Mouse (Mus musculus) MEL (cell line): Measurements from ENCODE around the gene Vmn2r98. TPM values are rescaled to one million over a fixed set of nuclear protein-coding genes. Genes with fewer than 3 reads are reported as not detected.

Experiments used
- DNase-seq: peaks from one replicate; pipeline ENCODE4 v3.0.0; 2011; ENCODE audit warnings: low read depth, low spot score
- H3K27ac ChIP-seq: 2 replicates; pipeline ENCODE4 v1.5.1; 2012; ENCODE audit warnings: low read depth, mild to moderate bottlenecking, control low read depth, low read length, moderate library complexity; ENCODE audit not compliant: control insufficient read depth
- H3K27me3 ChIP-seq, 2 experiments: fragments of 150-350 bp in 1 of 2; sonication (generic) in 1 of 2; 2 replicates each; pipeline ENCODE4 v1.6.1; 2012; ENCODE audit warnings: low read length in 2 of 2, mild to moderate bottlenecking in 2 of 2, improper control_type of control experiment in 1 of 2, moderate library complexity in 1 of 2; ENCODE audit not compliant: insufficient read depth in 2 of 2, control insufficient read depth in 1 of 2
- H3K36me3 ChIP-seq, 2 experiments: 2 replicates each; pipeline ENCODE4 v1.6.1; 2012 to 2014; ENCODE audit warnings: low read length in 2 of 2, improper control_type of control experiment in 1 of 2, inconsistent platforms in 1 of 2, mild to moderate bottlenecking in 1 of 2; ENCODE audit not compliant: insufficient read depth in 2 of 2, control insufficient read depth in 1 of 2
- H3K4me1 ChIP-seq, 2 experiments: fragments of 150-350 bp in 1 of 2; sonication (generic) in 1 of 2; 2 replicates each; pipeline ENCODE4 v1.6.1; 2012; ENCODE audit warnings: low read length in 2 of 2, improper control_type of control experiment in 1 of 2, mild to moderate bottlenecking in 1 of 2; ENCODE audit not compliant: insufficient read depth in 2 of 2, control insufficient read depth in 1 of 2
- H3K4me3 ChIP-seq, 2 experiments: fragments of 150-350 bp in 1 of 2; sonication (generic) in 1 of 2; 2 replicates each; pipeline ENCODE4 v1.5.1; 2012; ENCODE audit warnings: low read depth in 2 of 2, low read length in 2 of 2, mild to moderate bottlenecking in 2 of 2, moderate library complexity in 2 of 2, control low read depth in 1 of 2, improper control_type of control experiment in 1 of 2; ENCODE audit not compliant: control insufficient read depth in 1 of 2, insufficient read depth in 1 of 2
- H3K79me2 ChIP-seq: 2 replicates; pipeline ENCODE4 v1.6.1; 2012; ENCODE audit warnings: mild to moderate bottlenecking, low read length, moderate library complexity; ENCODE audit not compliant: control insufficient read depth, poor library complexity, insufficient read depth
- H3K9ac ChIP-seq: 2 replicates; pipeline ENCODE4 v1.6.1; 2012; ENCODE audit warnings: low read depth, mild to moderate bottlenecking, control low read depth, low read length, moderate library complexity; ENCODE audit not compliant: control insufficient read depth, poor library complexity, severe bottlenecking
- H3K9me3 ChIP-seq: fragments of 150-350 bp; sonication (generic); replicated peaks from 2 replicates; pipeline ENCODE4 v1.6.1; 2012; ENCODE audit warnings: mild to moderate bottlenecking, low read length, improper control_type of control experiment, moderate library complexity; ENCODE audit not compliant: insufficient read depth
- BHLHE40 ChIP-seq: IDR thresholded peaks from 2 replicates; pipeline ENCODE4 v1.6.1; 2012; ENCODE audit warnings: low read depth, mild to moderate bottlenecking, inconsistent platforms, low read length, improper control_type of control experiment, borderline replicate concordance
- E2F4 ChIP-seq: IDR thresholded peaks from 2 replicates; pipeline ENCODE4 v1.6.1; 2011; ENCODE audit warnings: low read depth, low read length, improper control_type of control experiment, borderline replicate concordance
- HCFC1 ChIP-seq: IDR thresholded peaks from 2 replicates; pipeline ENCODE4 v1.6.1; 2012; ENCODE audit warnings: low read depth, mild to moderate bottlenecking, inconsistent platforms, low read length, improper control_type of control experiment, moderate library complexity
- MEF2A ChIP-seq: IDR thresholded peaks from 2 replicates; pipeline ENCODE4 v1.6.1; 2014; ENCODE audit warnings: low read depth, mild to moderate bottlenecking, inconsistent platforms, low read length, improper control_type of control experiment; ENCODE audit not compliant: poor library complexity, insufficient replicate concordance, severe bottlenecking; ENCODE audit errors: extremely low read depth
- MYC ChIP-seq: IDR thresholded peaks from 2 replicates; pipeline ENCODE4 v1.6.1; 2011; ENCODE audit warnings: low read depth, mild to moderate bottlenecking, low read length, improper control_type of control experiment, moderate library complexity
- NRF1 ChIP-seq: IDR thresholded peaks from 2 replicates; pipeline ENCODE4 v1.6.1; 2014; ENCODE audit warnings: low read depth, mild to moderate bottlenecking, inconsistent platforms, low read length, improper control_type of control experiment, moderate library complexity; ENCODE audit not compliant: poor library complexity, insufficient read depth, severe bottlenecking
- POLR2AphosphoS5 ChIP-seq: IDR thresholded peaks from 2 replicates; pipeline ENCODE4 v1.6.1; 2012; ENCODE audit warnings: low read depth, borderline replicate concordance, mild to moderate bottlenecking, inconsistent platforms, low read length, moderate library complexity, mixed read lengths
- RCOR1 ChIP-seq: IDR thresholded peaks from 2 replicates; pipeline ENCODE4 v1.6.1; 2012; ENCODE audit warnings: low read depth, mild to moderate bottlenecking, inconsistent platforms, low read length, improper control_type of control experiment
- TAL1 ChIP-seq: IDR thresholded peaks from 2 replicates; pipeline ENCODE4 v1.6.1; 2012; ENCODE audit warnings: mild to moderate bottlenecking, inconsistent platforms, low read length, moderate library complexity, mixed read lengths
- ZMIZ1 ChIP-seq: IDR thresholded peaks from 2 replicates; pipeline ENCODE4 v1.6.1; 2012; ENCODE audit warnings: low read depth, mild to moderate bottlenecking, inconsistent platforms, low read length, improper control_type of control experiment, moderate library complexity
- polyA plus RNA-seq, 2 experiments: library from polyadenylated mRNA; stranded (reverse) in 1 of 2; unstranded in 1 of 2; fragments of >175 nt in 1 of 2; fragments of >200 nt in 1 of 2; gene quantifications; 2 replicates each; pipeline versions ENCODE4 v1.2.1 to v1.2.4; 2012; ENCODE audit warnings: low replicate concordance in 2 of 2, low read depth in 1 of 2; ENCODE audit not compliant: insufficient read length in 2 of 2, insufficient read depth in 1 of 2, missing spikeins in 1 of 2
- total RNA-seq: library from RNA; depleted of rRNA; stranded (reverse); fragments of 300-350 nt; gene quantifications from 2 replicates; pipeline ENCODE4 v1.2.3, GENCODE M21; 2012; rRNA removed

Vmn2r98 gene
- total and polyA plus RNA-seq, 3 experiments: not detected

DNA sequence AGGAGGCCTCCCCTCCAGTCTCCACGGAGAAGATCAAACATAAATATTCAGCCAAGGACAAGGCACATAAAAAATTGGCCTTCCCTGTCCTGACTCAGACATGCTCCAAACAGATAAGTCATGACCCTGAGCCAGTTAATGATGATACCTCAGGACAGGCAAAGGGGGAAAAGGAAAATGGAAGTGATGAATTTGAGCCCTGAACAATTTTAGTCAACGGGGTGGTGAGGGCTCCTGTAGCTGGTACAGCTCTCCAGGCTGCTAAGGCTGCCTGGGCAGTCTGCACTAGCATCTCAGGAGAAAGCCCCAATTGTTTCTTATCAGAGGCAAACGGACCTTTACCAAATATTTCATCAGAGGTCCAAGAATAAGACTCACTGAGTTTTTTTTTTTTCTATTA lies 20.5 kb upstream of the Vmn2r98 start:
- DNase-seq: no peak
- TF ChIP-seq MEF2A (no peak), HCFC1 (no peak), TAL1 (no peak), ZMIZ1 (no peak), MYC (no peak), BHLHE40 (no peak), POLR2AphosphoS5 (no peak), RCOR1 (no peak), NRF1 (no peak), E2F4 (no peak)

More for the DNA sequence above, 20.5 kb upstream of the Vmn2r98 start:
- Histone ChIP-seq H3K27me3 (no peaks in the 10 kb centered on the region), H3K9me3 (no peaks in the 10 kb centered on the region), H3K4me3 (no peak overlapping the region), H3K9ac (no peak overlapping the region), H3K4me1 (no peaks in the 10 kb centered on the region), H3K27ac (no peak overlapping the region), H3K36me3 (no peaks in the 10 kb centered on the region), H3K79me2 (no peaks in the 10 kb centered on the region)

Other genes starting within 250 kb of the Vmn2r98 start
- gene Vmn2r97, start 139.2 kb upstream of the Vmn2r98 start, total RNA-seq: not detected in 2 replicates
- gene Vmn2r97, start 139.2 kb upstream of the Vmn2r98 start, polyA plus RNA-seq: under 1 TPM in 1 of 2 experiments, not detected in 1; 0.15 TPM